Mouse (Mus musculus): ENCODE data around the gene Gm7929.
"Not testable (repeated sequence)": the region's sequence is repeated elsewhere in the genome, so short reads cannot be mapped to it uniquely, and the experiment has no call there.

The Gm7929 gene

GRCm38 (mm10) chr14:41750514-41750913 lies at the start of gene Gm7929:
Gene Gm7929, minus strand, starts transcription at chr14:41750614.
- DNase-seq = not testable (repeated sequence)

- DNase-seq = not testable (repeated sequence)
These were observed 21.9 kb upstream of the Gm7929 start, which contains the start of gene Gm47189 for GRCm38 (mm10) chr14:41772341-41772740. Gene Gm47189, minus strand, starts transcription at chr14:41772441.

- DNase-seq = not testable (repeated sequence)
These were observed 5.5 kb upstream of the Gm7929 start for GRCm38 (mm10) chr14:41755931-41756330.

GRCm38 (mm10) chr14:41723437-41723836 lies 27.0 kb downstream of the Gm7929 start:
- not testable (repeated sequence) for DNase-seq

GRCm38 (mm10) chr14:41717180-41717579 lies 33.2 kb downstream of the Gm7929 start:
- not testable (repeated sequence) for DNase-seq

- not testable (repeated sequence) for DNase-seq
These were observed 48.6 kb downstream of the Gm7929 start, which contains the start of gene Gm8068 for GRCm38 (mm10) chr14:41701785-41702184. Gene Gm8068, minus strand, starts transcription at chr14:41701885.
